Mouse (Mus musculus): ENCODE results near the gene Kif12. TPM values are rescaled to one million over a fixed set of nuclear protein-coding genes. Genes with fewer than 3 reads are reported as not detected.
A peak's percentile ranks its signal among the peaks of the same experiment; 100 is the strongest.

Gene Kif12
- polyA plus RNA-seq, 1 experiment from 2014 or later: not detected

DNA sequence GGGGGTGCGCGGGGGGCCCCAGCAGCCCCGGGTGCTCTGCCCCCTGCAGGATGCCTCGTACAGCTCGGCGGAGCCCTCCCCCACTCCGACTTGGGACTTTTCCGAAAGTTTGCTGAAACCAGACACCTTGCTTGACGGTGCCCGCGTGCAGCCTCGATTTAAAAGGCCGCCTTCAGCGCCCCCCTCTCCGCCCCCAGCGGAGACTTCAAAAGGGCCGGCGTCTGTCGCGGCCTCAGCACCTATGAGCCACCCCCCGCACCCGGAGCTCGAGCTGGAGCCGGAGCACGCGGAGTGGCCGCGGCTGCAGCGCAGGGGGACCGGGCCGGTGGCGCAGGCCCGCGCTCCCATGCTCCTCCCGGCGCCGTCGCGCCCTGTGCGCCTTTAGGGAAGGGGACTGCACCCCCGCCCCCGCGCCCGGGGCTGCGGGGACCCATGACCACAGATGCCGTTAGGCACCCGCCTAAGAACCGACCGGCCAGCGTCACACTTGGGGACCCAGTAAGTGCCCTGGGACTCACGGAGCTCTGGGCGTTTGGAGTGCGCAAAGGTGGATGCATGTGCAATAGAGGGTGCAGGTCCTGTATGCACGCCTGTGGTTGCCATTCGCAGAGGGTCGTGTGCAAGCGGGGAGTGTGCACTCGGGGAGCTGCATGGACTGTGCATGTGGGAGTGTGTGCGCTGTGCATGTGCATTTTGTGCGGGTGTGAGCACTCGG, 42.1 kb upstream of the Kif12 start, which contains the start of gene Col27a1:
Gene Col27a1, plus strand, starts transcription at position 98 of the 715 bp plus-strand sequence.
- no peaks in the 10 kb centered on the region for H3K9me3 ChIP-seq (ENCODE audit: control insufficient read depth, low read length)
- peak; percentile 35; the same call in 1 of the 2 replicates for ATAC-seq
- H3K27me3 ChIP-seq (replicated peaks; ENCODE audit: control insufficient read depth, insufficient read depth, low read length): peaks cover 34% of the 10 kb centered on the region
- H3K36me3 ChIP-seq (ENCODE audit: control insufficient read depth, insufficient read depth, low read length): no peaks in the 10 kb centered on the region
- under 1% methylated on average over 55 of the region's 61 CpGs for WGBS
- peak within 1 kb of the TSS; percentile 75 for H3K9ac ChIP-seq (ENCODE audit: low read depth, low read length)
- H3K4me2 ChIP-seq (ENCODE audit: low read length): peak within 1 kb of the TSS; percentile 100
- H3K4me1 ChIP-seq (ENCODE audit: control insufficient read depth, insufficient read depth, low read depth, low read length): peaks cover 22% of the 10 kb centered on the region
- peak within 1 kb of the TSS; percentile 68 for H3K4me3 ChIP-seq (ENCODE audit: low read length)
- no peak within 1 kb of the TSS for H3K27ac ChIP-seq (ENCODE audit: low read depth, low read length)

DNA sequence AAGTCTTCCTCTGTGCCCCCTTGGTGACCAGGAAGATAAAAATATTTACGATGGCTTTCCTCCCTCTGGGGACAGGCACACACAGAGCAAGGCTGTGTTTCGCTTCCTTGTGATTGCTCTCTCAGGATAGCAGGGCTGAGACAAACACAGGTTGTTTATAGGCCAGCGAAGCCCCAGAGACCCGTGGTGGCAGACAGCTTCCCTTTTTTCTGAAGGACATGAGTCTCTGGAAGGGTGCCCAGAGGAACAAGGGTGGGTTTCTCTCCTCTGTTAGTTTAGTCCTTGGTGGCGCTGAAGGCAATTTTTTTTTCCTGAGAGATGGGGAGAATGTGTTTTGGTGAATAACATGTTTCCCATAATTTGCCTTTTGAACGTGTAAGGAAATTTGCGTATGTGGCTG, 33.7 kb upstream of the Kif12 start:
- H3K4me3 ChIP-seq (ENCODE audit: low read length): no peak overlapping the region
- no peaks in the 10 kb centered on the region for H3K4me1 ChIP-seq (ENCODE audit: control insufficient read depth, insufficient read depth, low read depth, low read length)
- no peak overlapping the region for H3K4me2 ChIP-seq (ENCODE audit: low read length)
- H3K27me3 ChIP-seq (replicated peaks; ENCODE audit: control insufficient read depth, insufficient read depth, low read length): no peaks in the 10 kb centered on the region
- no peaks in the 10 kb centered on the region for H3K9me3 ChIP-seq (ENCODE audit: control insufficient read depth, low read length)
- H3K36me3 ChIP-seq (ENCODE audit: control insufficient read depth, insufficient read depth, low read length): no peaks in the 10 kb centered on the region
- H3K27ac ChIP-seq (ENCODE audit: low read depth, low read length): no peak overlapping the region
- 63% methylated on average over 7 of the region's 7 CpGs for WGBS
- no peak overlapping the region for H3K9ac ChIP-seq (ENCODE audit: low read depth, low read length)
- ATAC-seq: no peak

DNA sequence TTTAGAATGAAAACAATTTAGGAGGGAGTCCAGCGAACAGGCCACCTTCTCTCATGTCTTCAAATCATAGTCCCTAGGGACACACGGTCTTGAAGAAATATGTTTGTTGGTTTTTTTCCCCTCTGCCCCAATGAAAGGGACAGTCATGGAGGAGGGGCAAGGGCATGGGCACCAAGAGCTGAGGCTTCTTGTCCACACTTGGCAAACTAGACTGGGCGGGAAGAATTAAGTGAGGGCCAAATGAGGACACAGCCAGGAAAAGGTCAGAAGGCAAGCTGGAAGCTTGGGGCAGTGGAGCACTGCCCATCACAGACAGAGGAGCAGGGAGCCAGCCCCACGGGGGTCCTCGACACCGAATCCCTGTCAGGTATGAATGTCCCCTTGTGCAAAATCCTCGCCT, 31.9 kb upstream of the Kif12 start:
- Histone ChIP-seq H3K4me2 (ENCODE audit: low read length) (no peak overlapping the region), H3K9ac (ENCODE audit: low read depth, low read length) (no peak overlapping the region), H3K9me3 (ENCODE audit: control insufficient read depth, low read length) (no peaks in the 10 kb centered on the region), H3K4me1 (ENCODE audit: control insufficient read depth, insufficient read depth, low read depth, low read length) (no peaks in the 10 kb centered on the region), H3K36me3 (ENCODE audit: control insufficient read depth, insufficient read depth, low read length) (no peaks in the 10 kb centered on the region), H3K27me3 (replicated peaks; ENCODE audit: control insufficient read depth, insufficient read depth, low read length) (no peaks in the 10 kb centered on the region), H3K27ac (ENCODE audit: low read depth, low read length) (no peak overlapping the region), H3K4me3 (ENCODE audit: low read length) (no peak overlapping the region)
- ATAC-seq: no peak
- 95% methylated on average over 7 of the region's 7 CpGs for WGBS

DNA sequence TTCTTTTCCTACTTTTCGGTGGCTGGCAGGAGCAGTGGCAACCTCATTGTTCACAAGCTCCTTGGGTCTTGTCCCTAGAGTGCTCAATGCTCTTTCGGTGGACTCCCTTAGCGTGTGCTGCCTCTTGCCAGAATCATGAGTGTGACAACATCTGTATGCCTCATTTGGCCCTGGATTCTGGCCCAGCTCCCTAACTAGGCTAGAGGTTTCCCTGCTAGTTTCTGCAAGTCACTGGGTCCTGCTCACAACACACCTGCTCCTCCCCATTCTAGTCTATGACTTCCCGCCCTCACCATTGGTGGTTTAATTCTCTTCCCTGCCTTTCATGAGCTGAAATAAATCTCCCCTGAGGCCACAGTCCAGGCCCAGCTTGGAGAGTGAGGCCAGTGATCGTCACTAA, 27.4 kb upstream of the Kif12 start:
- 82% methylated on average over 5 of the region's 5 CpGs for WGBS

DNA sequence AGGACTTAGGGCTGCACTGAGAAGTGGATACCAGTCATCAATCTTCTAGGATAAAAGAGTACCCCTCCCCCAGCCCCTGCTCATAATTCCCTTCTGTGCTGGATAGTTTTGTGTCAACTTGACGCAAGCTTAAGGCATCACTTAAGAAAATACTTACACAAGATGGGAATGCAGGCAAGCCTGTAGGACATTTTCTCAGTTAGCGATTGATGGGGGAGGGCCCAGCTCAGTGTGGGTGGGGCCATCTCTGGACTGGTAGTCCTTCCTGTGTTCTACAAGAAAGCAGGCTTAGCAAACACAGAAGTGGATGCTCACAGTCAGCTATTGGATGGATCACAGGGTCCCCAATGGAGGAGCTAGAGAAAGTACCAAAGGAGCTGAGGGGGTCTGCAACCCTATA, 22.4 kb upstream of the Kif12 start:
- H3K9ac ChIP-seq (ENCODE audit: low read depth, low read length): no peak overlapping the region
- no peaks in the 10 kb centered on the region for H3K27me3 ChIP-seq (replicated peaks; ENCODE audit: control insufficient read depth, insufficient read depth, low read length)
- no peak for ATAC-seq
- no peak overlapping the region for H3K4me3 ChIP-seq (ENCODE audit: low read length)
- no peaks in the 10 kb centered on the region for H3K9me3 ChIP-seq (ENCODE audit: control insufficient read depth, low read length)
- H3K36me3 ChIP-seq (ENCODE audit: control insufficient read depth, insufficient read depth, low read length): no peaks in the 10 kb centered on the region
- no peaks in the 10 kb centered on the region for H3K4me1 ChIP-seq (ENCODE audit: control insufficient read depth, insufficient read depth, low read depth, low read length)
- no peak overlapping the region for H3K4me2 ChIP-seq (ENCODE audit: low read length)
- H3K27ac ChIP-seq (ENCODE audit: low read depth, low read length): no peak overlapping the region
- 79% methylated on average over 2 of the region's 2 CpGs for WGBS

More for the DNA sequence above, 27.4 kb upstream of the Kif12 start:
- H3K9ac ChIP-seq (ENCODE audit: low read depth, low read length): no peak overlapping the region
- H3K4me2 ChIP-seq (ENCODE audit: low read length): no peak overlapping the region
- no peak overlapping the region for H3K27ac ChIP-seq (ENCODE audit: low read depth, low read length)
- H3K4me3 ChIP-seq (ENCODE audit: low read length): no peak overlapping the region
- no peaks in the 10 kb centered on the region for H3K36me3 ChIP-seq (ENCODE audit: control insufficient read depth, insufficient read depth, low read length)
- no peak for ATAC-seq
- no peaks in the 10 kb centered on the region for H3K4me1 ChIP-seq (ENCODE audit: control insufficient read depth, insufficient read depth, low read depth, low read length)
- no peaks in the 10 kb centered on the region for H3K27me3 ChIP-seq (replicated peaks; ENCODE audit: control insufficient read depth, insufficient read depth, low read length)
- H3K9me3 ChIP-seq (ENCODE audit: control insufficient read depth, low read length): no peaks in the 10 kb centered on the region

DNA sequence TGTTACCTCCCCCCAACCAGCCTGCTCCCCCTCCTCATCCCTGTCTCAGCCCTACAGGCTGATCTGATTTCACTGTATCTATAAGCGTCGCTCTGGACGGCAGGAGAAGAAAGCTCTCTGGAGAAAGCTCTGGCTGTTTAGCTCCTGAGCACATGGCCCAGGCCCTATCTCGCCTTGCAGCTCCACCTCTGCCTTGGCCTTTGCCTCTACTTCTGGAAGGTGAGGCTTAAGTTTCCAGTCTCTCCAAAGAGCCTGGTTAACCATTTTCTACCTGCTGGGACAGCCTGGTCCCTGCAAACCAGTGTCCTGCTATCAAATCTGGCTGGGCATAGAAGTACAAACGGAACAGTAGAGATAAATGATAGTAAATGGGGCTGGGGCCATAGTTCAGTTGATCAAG, 19.7 kb upstream of the Kif12 start:
- no peak overlapping the region for H3K4me3 ChIP-seq (ENCODE audit: low read length)
- no peaks in the 10 kb centered on the region for H3K4me1 ChIP-seq (ENCODE audit: control insufficient read depth, insufficient read depth, low read depth, low read length)
- H3K36me3 ChIP-seq (ENCODE audit: control insufficient read depth, insufficient read depth, low read length): no peaks in the 10 kb centered on the region
- no peak overlapping the region for H3K4me2 ChIP-seq (ENCODE audit: low read length)
- H3K9ac ChIP-seq (ENCODE audit: low read depth, low read length): no peak overlapping the region
- H3K27me3 ChIP-seq (replicated peaks; ENCODE audit: control insufficient read depth, insufficient read depth, low read length): no peaks in the 10 kb centered on the region
- no peak overlapping the region for H3K27ac ChIP-seq (ENCODE audit: low read depth, low read length)
- ATAC-seq: no peak
- no peaks in the 10 kb centered on the region for H3K9me3 ChIP-seq (ENCODE audit: control insufficient read depth, low read length)
- 79% methylated on average over 5 of the region's 5 CpGs for WGBS

DNA sequence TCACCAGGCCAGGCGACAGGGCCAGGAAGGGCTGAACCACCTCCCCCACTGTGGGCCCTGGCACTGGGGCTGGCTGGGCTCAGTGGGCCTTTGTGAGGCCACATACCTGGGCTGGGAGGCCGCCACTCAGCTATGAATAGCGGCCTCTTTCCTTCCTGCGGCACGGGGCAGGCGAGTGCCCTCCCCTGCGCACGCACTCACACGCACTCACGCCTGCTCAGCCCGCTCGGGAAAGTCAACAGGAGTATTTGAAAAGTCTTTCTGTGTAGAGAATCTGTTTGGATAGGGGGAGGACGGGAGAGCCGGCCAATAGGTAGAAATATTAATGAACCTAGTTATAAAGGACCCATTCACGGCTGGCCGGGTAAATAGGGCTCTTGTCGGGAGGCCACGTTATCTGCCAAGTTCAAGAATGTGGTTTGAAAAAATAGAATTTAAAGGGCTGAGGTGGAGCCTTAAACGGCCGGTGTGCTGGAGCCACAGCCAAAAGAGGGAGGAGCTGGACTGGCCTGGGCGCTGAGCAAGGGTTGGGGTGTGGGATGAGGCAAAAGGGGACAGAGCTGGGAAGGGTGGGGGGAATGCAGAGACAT, 14.4 kb upstream of the Kif12 start:
- Histone ChIP-seq H3K9ac (ENCODE audit: low read depth, low read length) (no peak overlapping the region), H3K4me2 (ENCODE audit: low read length) (no peak overlapping the region), H3K4me3 (ENCODE audit: low read length) (no peak overlapping the region), H3K9me3 (ENCODE audit: control insufficient read depth, low read length) (no peaks in the 10 kb centered on the region), H3K27me3 (replicated peaks; ENCODE audit: control insufficient read depth, insufficient read depth, low read length) (0 out of 2 replicates have a peak, but pooled peaks cover 2% of the 10 kb centered on the region), H3K27ac (ENCODE audit: low read depth, low read length) (no peak overlapping the region), H3K36me3 (ENCODE audit: control insufficient read depth, insufficient read depth, low read length) (no peaks in the 10 kb centered on the region), H3K4me1 (ENCODE audit: control insufficient read depth, insufficient read depth, low read depth, low read length) (no peaks in the 10 kb centered on the region)
- WGBS: 36% methylated on average over 21 of the region's 21 CpGs
- peak; percentile 72 for ATAC-seq

DNA sequence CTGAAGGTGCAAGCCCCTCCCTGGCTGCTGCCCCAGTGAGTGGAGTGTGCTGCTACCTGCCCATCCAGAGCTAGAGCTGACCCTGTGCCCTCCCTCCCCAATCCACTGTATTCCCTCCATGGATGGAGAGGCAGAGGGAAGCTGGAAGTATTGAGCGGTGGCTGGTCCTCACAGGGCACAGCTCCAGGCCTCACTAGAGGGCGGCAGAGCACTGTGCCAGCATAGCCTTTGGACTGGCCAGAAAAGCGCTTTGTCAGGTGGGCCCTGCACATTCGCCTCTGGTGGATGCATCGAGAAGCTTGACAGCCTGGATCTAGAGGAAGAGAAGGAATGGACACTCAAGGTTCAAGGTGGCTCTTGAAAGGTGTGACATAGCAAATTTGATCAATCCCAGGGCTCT, 9.6 kb upstream of the Kif12 start:
- H3K36me3 ChIP-seq (ENCODE audit: control insufficient read depth, insufficient read depth, low read length): no peaks in the 10 kb centered on the region
- H3K4me2 ChIP-seq (ENCODE audit: low read length): no peak overlapping the region
- no peak overlapping the region for H3K27ac ChIP-seq (ENCODE audit: low read depth, low read length)
- no peaks in the 10 kb centered on the region for H3K9me3 ChIP-seq (ENCODE audit: control insufficient read depth, low read length)
- no peaks in the 10 kb centered on the region for H3K4me1 ChIP-seq (ENCODE audit: control insufficient read depth, insufficient read depth, low read depth, low read length)
- no peak overlapping the region for H3K4me3 ChIP-seq (ENCODE audit: low read length)
- 13% methylated on average over 5 of the region's 5 CpGs for WGBS
- ATAC-seq: peak; percentile 94
- H3K27me3 ChIP-seq (replicated peaks; ENCODE audit: control insufficient read depth, insufficient read depth, low read length): 0 out of 2 replicates have a peak, but pooled peaks cover 2% of the 10 kb centered on the region
- H3K9ac ChIP-seq (ENCODE audit: low read depth, low read length): no peak overlapping the region

DNA sequence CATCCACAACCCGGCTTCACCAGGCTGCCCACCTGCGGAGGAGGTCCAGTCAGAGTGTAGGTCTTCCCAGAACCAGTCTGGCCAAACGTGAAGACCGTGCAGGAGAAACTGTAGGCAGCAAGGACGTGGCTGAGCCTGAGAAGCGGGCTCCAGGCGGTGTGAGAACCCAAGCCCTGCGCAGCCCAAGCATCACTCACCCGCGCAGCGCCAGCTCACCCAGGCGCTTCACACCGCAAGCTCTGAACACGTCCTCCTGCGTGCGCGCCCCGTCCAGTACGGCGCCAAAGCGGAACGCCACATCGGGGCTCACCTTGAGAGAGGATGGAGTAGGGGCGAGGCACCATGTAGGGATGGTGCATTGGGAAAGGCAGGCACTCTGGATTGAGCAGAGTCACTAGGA, 809 bp downstream of the Kif12 start:
- Histone ChIP-seq H3K27ac (ENCODE audit: low read depth, low read length) (no peak overlapping the region), H3K9ac (ENCODE audit: low read depth, low read length) (no peak overlapping the region), H3K9me3 (ENCODE audit: control insufficient read depth, low read length) (0 out of 2 replicates have a peak, but pooled peaks cover 2% of the 10 kb centered on the region), H3K27me3 (replicated peaks; ENCODE audit: control insufficient read depth, insufficient read depth, low read length) (peaks cover 2% of the 10 kb centered on the region; the same call in 1 of the 2 replicates), H3K4me3 (ENCODE audit: low read length) (no peak overlapping the region), H3K36me3 (ENCODE audit: control insufficient read depth, insufficient read depth, low read length) (no peaks in the 10 kb centered on the region), H3K4me2 (ENCODE audit: low read length) (no peak overlapping the region), H3K4me1 (ENCODE audit: control insufficient read depth, insufficient read depth, low read depth, low read length) (no peaks in the 10 kb centered on the region)
- 47% methylated on average over 24 of the region's 24 CpGs for WGBS
- ATAC-seq: no peak
